Mouse (Mus musculus): ENCODE results near the gene Zdhhc19.

Gene Zdhhc19

GRCm38 (mm10) chr16:32516006-32516962 is 20.2 kb downstream of the Zdhhc19 start:
- peak; percentile 27 for DNase-seq (ENCODE audit: low read depth)

DNA sequence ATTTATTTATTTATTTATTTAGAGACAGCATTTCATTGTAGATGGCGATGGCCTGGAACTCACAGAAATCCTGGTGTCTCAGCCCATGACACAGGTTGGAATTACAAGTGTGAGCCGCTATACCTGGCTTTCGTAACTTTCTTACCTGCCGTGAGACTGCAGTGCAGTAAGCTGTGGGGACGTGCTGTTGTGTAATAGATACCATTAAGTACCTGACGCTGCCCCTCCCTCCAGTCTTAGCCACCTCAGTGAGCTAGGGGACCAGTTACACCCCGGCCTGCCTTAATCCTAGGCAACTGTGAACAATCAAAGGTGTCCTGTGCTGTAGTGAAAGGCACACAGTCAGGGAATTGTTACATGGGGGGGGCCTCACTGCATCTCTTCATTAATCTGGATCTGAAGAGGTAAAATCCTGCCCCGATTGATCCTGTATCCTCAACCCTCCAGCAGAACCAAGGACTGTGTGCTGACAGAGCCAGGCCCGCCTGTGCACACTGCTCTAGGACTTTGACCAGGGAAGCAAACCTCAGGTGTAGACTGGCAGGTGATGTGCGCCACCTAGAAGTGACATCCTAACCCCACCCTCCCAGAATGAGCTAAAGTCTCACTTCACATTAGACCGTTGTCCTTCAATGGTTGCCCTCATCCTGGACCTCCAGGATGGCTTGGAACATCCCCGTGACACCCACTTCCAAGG is 21.9 kb downstream of the Zdhhc19 start:
- DNase-seq (ENCODE audit: low read depth), result no peak

GRCm38 (mm10) chr16:32519656-32520371 is 23.7 kb downstream of the Zdhhc19 start:
- DNase-seq (ENCODE audit: low read depth), result no peak

DNA sequence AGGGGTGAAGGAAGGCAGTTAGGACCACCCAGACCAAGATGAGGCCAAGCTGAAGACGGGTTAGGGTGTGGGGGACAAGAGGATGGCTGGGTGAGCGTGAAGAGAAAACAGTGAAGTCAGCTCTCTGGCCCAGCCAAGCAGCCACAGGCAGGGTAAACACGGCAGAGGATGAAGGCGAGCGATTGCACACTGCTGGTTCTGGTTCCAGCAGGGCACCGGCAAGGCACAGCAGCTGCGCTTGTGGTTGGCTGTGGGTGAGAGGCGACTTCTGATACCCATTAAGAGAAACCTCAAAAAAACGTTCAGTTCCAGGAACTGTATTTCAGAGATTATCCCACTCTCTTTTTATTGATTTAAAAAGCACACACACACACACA is 24.3 kb downstream of the Zdhhc19 start:
- DNase-seq (ENCODE audit: low read depth), result peak; percentile 40

DNA sequence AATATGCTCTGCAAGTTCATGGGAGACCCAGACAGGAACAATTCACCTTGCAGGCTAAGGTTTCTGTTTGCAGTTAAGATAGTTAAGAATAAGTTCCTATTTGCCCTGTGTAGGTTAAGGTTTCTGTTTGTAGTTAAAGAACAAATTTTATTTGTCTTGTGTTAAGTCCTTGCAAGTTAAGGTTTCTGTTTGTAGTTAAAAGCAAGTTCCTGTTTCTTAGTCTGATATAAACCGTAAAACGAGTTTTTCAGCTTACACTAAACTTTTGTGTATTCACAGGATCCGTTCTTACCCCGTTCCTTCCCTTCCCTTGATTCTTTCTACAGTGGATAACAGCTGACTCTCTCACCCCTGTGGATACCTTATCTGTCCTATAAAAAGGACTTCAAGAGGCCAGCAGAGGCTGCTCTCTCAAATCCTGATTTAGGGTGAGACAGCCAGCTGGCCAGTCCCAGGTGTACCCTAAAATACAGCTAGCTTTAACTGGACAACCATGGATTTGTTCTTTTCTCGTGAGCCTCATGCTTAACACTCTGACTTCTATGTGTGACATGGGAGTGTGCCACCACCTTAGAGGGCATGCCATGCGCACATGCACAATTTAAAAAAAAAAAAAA is 26.6 kb downstream of the Zdhhc19 start:
- no peak for DNase-seq (ENCODE audit: low read depth)

- no peak for DNase-seq (ENCODE audit: low read depth)
These were observed 27.6 kb downstream of the Zdhhc19 start for GRCm38 (mm10) chr16:32523462-32524243.

DNA sequence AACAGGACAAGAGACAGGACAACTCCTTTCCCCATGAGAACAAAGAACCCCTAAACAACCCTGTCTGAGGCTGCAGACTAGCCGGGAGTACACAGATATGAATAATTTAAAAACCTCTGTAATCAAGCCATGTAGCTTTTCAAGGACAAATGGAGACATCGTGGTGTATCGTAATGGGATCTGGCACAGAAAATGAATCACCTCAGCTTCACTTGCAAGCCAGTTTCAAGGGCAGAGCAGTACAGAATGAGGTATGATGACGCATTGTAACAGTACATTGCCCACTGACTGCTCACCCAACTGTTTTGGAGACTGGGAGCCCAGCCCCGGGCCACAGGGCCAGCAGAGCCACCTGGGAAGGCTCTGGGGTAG is 28.2 kb downstream of the Zdhhc19 start:
- no peak for DNase-seq (ENCODE audit: low read depth)

- no peak for DNase-seq (ENCODE audit: low read depth)
These were observed 30.8 kb downstream of the Zdhhc19 start for GRCm38 (mm10) chr16:32526906-32527305.

GRCm38 (mm10) chr16:32532878-32533826 is 37.1 kb downstream of the Zdhhc19 start:
- DNase-seq (ENCODE audit: low read depth), result no peak

GRCm38 (mm10) chr16:32535157-32535751 is 39.2 kb downstream of the Zdhhc19 start:
- no peak for DNase-seq (ENCODE audit: low read depth)

DNA sequence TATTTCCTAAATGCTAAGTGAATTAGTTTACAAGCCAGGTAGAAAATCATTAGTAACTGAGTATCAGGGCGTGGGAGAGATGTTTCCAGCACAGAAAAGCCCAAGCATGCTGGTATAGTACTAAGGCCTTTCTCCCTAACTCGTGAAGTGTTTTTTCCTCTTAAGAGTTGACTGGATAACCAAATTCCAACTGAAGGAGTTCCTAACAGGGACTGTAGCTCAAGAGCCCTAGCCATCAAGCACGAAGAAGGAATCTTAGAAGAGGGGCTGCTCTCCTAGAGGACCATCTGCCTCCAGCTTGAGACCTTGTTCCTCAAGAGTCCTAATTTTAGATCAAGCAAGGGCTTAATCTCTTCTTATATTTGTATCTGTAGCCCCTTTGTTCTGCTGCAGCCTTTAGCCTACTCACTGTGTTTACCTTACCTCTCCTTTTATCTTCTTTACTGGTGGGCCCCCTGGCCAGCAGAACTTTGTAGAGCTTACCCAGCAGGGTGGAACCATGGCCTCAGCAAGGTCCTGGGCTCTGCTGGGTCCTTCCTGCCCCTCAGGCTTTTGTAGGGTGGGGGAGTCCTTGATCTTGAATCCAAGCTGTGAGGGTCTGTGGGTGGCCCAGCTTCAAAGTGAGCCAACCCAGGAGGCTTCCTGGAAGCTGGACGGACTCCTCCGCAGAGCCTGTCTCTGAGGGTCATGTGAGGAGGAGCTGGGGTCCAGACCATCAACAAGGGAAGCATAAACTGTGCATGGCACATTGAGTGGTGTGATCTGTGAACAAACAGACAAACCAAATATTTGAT is 42.0 kb downstream of the Zdhhc19 start:
- no peak for DNase-seq (ENCODE audit: low read depth)

- no peak for DNase-seq (ENCODE audit: low read depth)
These were observed 42.7 kb downstream of the Zdhhc19 start for GRCm38 (mm10) chr16:32538761-32539255.

DNA sequence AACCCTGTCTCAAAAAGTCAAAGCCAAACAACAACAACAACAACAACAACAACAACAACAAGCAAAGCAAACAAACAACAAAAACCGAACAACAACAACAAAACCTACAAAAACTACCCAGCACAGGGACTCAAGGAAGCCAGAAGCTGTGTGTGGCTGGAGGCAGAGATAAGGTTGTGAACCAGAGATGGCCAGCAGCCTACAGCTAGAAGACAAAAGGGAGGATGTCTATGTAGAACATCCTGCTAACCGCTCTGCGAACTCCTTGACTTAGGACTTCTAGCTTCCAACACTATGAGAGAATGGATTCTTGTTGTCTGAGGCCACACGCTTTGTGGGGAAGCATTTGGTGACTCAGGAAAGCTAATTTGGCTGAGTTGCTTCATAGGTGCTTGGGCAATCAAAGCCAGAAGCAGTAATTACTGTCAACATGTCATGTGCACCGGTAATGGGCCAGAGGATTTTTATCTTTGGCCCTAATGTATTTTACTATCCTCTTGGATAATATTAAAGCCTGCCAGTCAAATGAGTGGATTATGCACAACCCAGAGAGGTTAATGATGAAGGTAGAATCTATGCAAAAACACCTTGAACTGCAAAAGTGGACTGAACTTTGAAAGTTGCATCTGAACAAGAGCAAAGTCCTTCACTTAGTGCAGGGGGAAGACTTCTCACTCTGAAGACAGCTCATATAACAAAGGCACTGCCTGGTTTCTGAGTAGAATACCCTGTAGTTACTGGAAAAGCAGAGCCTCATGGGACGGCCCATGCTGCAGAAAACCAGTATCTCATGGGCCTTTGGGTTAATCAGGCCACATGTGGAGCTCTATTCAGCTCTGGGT is 45.5 kb downstream of the Zdhhc19 start:
- peak; percentile 36 for DNase-seq (ENCODE audit: low read depth)

GRCm38 (mm10) chr16:32543422-32543821 is 47.4 kb downstream of the Zdhhc19 start:
- no peak for DNase-seq (ENCODE audit: low read depth)

- no peak for DNase-seq (ENCODE audit: low read depth)
These were observed 51.3 kb downstream of the Zdhhc19 start for GRCm38 (mm10) chr16:32547156-32548068.

- DNase-seq (ENCODE audit: low read depth), result no peak
These were observed 54.0 kb downstream of the Zdhhc19 start for GRCm38 (mm10) chr16:32550084-32550483.

- DNase-seq (ENCODE audit: low read depth), result no peak
These were observed 54.4 kb downstream of the Zdhhc19 start for GRCm38 (mm10) chr16:32550487-32550886.

Measured in fibroblast of lung, adult 2 months (primary cell).